Mouse (Mus musculus) ES-E14 (cell line): ENCODE measurements around the gene Eif4g1.

Experiments used
- CHD2 ChIP-seq: IDR thresholded peaks from 2 replicates; pipeline ENCODE4 v1.6.1; 2014; ENCODE audit warnings: mild to moderate bottlenecking, low read depth, low read length, inconsistent platforms
- HCFC1 ChIP-seq: IDR thresholded peaks from 2 replicates; pipeline ENCODE4 v1.6.1; 2012; ENCODE audit warnings: low read length, inconsistent platforms, borderline replicate concordance; ENCODE audit not compliant: insufficient read depth
- MAFK ChIP-seq: IDR thresholded peaks from 2 replicates; pipeline ENCODE4 v1.6.1; 2014; ENCODE audit warnings: mild to moderate bottlenecking, low read depth, low read length, inconsistent platforms; ENCODE audit not compliant: insufficient read depth
- ZC3H11A ChIP-seq: IDR thresholded peaks from 2 replicates; pipeline ENCODE4 v1.6.1; 2012; ENCODE audit warnings: low read depth, mild to moderate bottlenecking, inconsistent platforms, low read length, borderline replicate concordance
- ZNF384 ChIP-seq: IDR thresholded peaks from 2 replicates; pipeline ENCODE4 v1.6.1; 2012; ENCODE audit warnings: low read depth, low read length, inconsistent platforms

DNA sequence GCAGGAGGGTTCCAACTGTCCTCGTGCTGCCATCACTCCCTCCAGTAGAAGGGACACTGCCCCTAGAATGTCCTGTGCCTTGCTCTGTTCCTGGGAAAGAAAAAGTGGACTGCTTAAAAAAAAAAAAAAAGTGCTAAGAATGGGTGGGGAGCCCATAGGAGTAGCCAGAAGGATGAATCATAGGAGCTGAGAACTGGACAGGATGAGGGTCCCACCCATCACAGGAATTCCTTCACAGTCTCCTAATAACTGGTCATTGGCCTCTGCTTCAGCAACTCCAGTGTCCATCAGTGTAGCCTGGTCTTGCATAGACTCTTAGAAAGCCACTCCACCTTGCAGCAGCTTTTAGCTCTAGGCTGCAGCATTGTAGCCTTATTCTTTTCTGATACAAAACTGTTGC, 58.3 kb downstream of the Eif4g1 start:
- no peak for TF ChIP-seq ZC3H11A
- no peak for TF ChIP-seq CHD2
- TF ChIP-seq ZNF384 = no peak
- no peak for TF ChIP-seq HCFC1
- no peak for TF ChIP-seq MAFK
